11 mouse cellular contexts compared by ENCODE assay signal in the genomic region with DNA sequence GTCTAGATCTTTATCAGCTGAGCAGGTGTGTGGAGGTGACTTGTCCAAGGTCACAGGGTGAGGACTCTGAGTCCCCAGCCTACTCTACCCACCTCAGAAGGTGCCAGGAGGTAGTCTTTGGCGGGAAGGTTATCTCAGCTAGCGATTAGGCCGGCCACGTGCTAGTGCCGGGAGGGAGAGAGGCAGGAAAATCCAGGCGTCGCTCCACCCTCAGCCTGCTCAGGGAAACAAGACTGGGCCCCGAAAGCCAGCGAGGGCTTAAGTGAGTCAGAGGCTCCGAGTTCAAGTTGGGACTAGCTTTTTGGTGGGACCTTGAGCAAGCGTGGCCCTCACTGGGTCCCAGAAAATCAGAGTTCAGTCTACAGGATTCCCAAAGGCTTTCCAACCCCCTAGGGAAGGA. TPM values are rescaled to one million over a fixed set of nuclear protein-coding genes. Genes with fewer than 3 reads are reported as not detected.
DNase-seq lines count a peak whose midpoint lies in the region; ATAC-seq and TF ChIP-seq lines count a peak whose summit lies in the region.
"Had no signal": no experiment of that assay in that cellular context is flagged by ENCODE, and none has a peak within 500 bp of the region (broad histone marks: within the 10 kb centered on the region; RNA-seq: fewer than 3 reads in every experiment).

No protein-coding gene starts in this region.

- ATAC-seq in neural tube, embryonic 15.5 days (ENCODE audit: low FRiP score) = no peak
- ATAC-seq in frontal cortex, adult (ENCODE audit: low TSS enrichment) = no peak
- ATAC-seq: forebrain, postnatal 0 days had no signal

- no peaks in the 10 kb centered on the region for H3K9me3 ChIP-seq in neural tube, embryonic 15.5 days (replicated peaks)

- no peaks in the 10 kb centered on the region for H3K27me3 ChIP-seq in heart, adult 2 months (ENCODE audit: control insufficient read depth, insufficient read depth, low read length)
- peaks cover 30% of the 10 kb centered on the region for H3K27me3 ChIP-seq in neural tube, embryonic 15.5 days (replicated peaks)
- H3K27me3 ChIP-seq: Patski had no signal

- peaks cover 13% of the 10 kb centered on the region for H3K79me2 ChIP-seq in heart, adult 2 months (replicated peaks; ENCODE audit: control insufficient read depth, insufficient read depth, low read length)

- TF ChIP-seq EP300 in heart, adult 2 months (IDR thresholded peaks at IDR 0.05; ENCODE audit: insufficient read depth, low read depth, low read length) = peak; percentile 35; the same call in 1 of the 2 replicates

- H3K9ac ChIP-seq in heart, adult 2 months (ENCODE audit: low read depth, low read length) = peak overlapping the region; percentile 41
- H3K9ac ChIP-seq in neural tube, embryonic 15.5 days (replicated peaks) = no peak overlapping the region
- H3K9ac ChIP-seq: forebrain, postnatal 0 days had no signal

- peak overlapping the region; percentile 22; the same call in 1 of the 2 replicates for H3K4me3 ChIP-seq in layer of hippocampus, adult 2 months
- peak overlapping the region; percentile 57 for H3K4me3 ChIP-seq in heart, adult 2 months
- H3K4me3 ChIP-seq in neural tube, embryonic 15.5 days (replicated peaks) = no peak overlapping the region

- DNase-seq in layer of hippocampus, adult 2 months (ENCODE audit: low spot score in 2 of 2) = no peak
- DNase-seq in layer of hippocampus, adult 18-20 months (ENCODE audit: low spot score in 2 of 2) = no peak
- peak; percentile 65 to 66 for DNase-seq in heart, adult 2 months
- peak; percentile 63 for DNase-seq in kidney, postnatal 10 days
- DNase-seq in layer of hippocampus, adult 9-11 months = no peak
- DNase-seq in gastrocnemius, postnatal 4 days (ENCODE audit: low spot score in 2 of 2) = no peak
- DNase-seq: forebrain, postnatal 0 days had no signal

- intact Hi-C loops in heart, adult 2 months (cut with DNase I) = no loop called here

- H3K27ac ChIP-seq in layer of hippocampus, adult 2 months = peak overlapping the region; percentile 94
- peak overlapping the region; percentile 100 for H3K27ac ChIP-seq in heart, adult 2 months
- H3K27ac ChIP-seq in neural tube, embryonic 15.5 days (replicated peaks) = no peak overlapping the region

- peaks cover 32% of the 10 kb centered on the region for H3K4me1 ChIP-seq in heart, adult 2 months (ENCODE audit: control insufficient read depth, insufficient read depth, low read length)
- H3K4me1 ChIP-seq in neural tube, embryonic 15.5 days = peaks cover 50% of the 10 kb centered on the region

- peaks cover 20% of the 10 kb centered on the region for H3K36me3 ChIP-seq in heart, adult 2 months (ENCODE audit: control insufficient read depth, insufficient read depth, low read length)
- H3K36me3 ChIP-seq in neural tube, embryonic 15.5 days = no peaks in the 10 kb centered on the region

- no peak for TF ChIP-seq CTCF in layer of hippocampus, adult 2 months (conservative IDR thresholded peaks at IDR 0.05)
- TF ChIP-seq CTCF in heart, adult 2 months (IDR thresholded peaks at IDR 0.05) = no peak

- H3K4me2 ChIP-seq in neural tube, embryonic 15.5 days = peak overlapping the region; percentile 74

- WGBS in heart, adult 2 months = 13% methylated on average over 11 of the region's 11 CpGs
- WGBS in neural tube, embryonic 15.5 days = 81% methylated on average over 11 of the region's 11 CpGs

- no peak for TF ChIP-seq POLR2A in heart, adult 2 months (IDR thresholded peaks at IDR 0.05; ENCODE audit: insufficient read depth, low read depth, low read length)

RNA-seq across cellular contexts. Expression of gene Cdc42ep1, which starts 2.9 kb away (rescaled TPM):
- total RNA-seq in layer of hippocampus, adult 2 months (2021) = 10 to 100 TPM; 12.2 to 13.7 TPM
- 10 to 100 TPM; 11.9 to 15.8 TPM for total RNA-seq in layer of hippocampus, adult 18-20 months (2021)
- 10 to 100 TPM; 30.8 to 37.1 TPM for total RNA-seq in heart, adult 2 months (2021)
- 62.3 and 71.8 TPM in 2 replicates for polyA plus RNA-seq in heart, adult 2 months (2012; rRNA removed)
- polyA plus RNA-seq in neural tube, embryonic 15.5 days (2015; fragmentation: Nextera tagmentation; extraction: Ambion mirVana) = 12.0 and 16.2 TPM in 2 replicates
- total RNA-seq in gastrocnemius, postnatal 4 days (2021) = 10 to 100 TPM; 43.2 to 47.6 TPM

RNA-seq across cellular contexts. Expression of gene Lgals2, which starts 10.0 kb away (rescaled TPM):
- not detected for total RNA-seq in layer of hippocampus, adult 2 months (2021)
- total RNA-seq in layer of hippocampus, adult 18-20 months (2021) = not detected
- total RNA-seq in heart, adult 2 months (2021) = not detected
- polyA plus RNA-seq in heart, adult 2 months (2012; rRNA removed) = 0.59 and 1.5 TPM in 2 replicates
- 26.1 TPM in 1 of 2 replicates, not detected in the other for polyA plus RNA-seq in neural tube, embryonic 15.5 days (2015; fragmentation: Nextera tagmentation; extraction: Ambion mirVana)
- total RNA-seq in gastrocnemius, postnatal 4 days (2021) = not detected
- total RNA-seq: forebrain, postnatal 0 days had no signal
- polyA plus RNA-seq: forebrain, postnatal 0 days; neural tube, embryonic 11.5 days had no signal

RNA-seq across cellular contexts. Expression of gene Gga1, which starts 31.7 kb away (rescaled TPM):
- total RNA-seq in layer of hippocampus, adult 2 months (2021) = 10 to 100 TPM; 64.0 to 64.7 TPM
- 10 to 100 TPM; 59.0 to 61.7 TPM for total RNA-seq in layer of hippocampus, adult 18-20 months (2021)
- total RNA-seq in heart, adult 2 months (2021) = 10 to 100 TPM; 42.2 to 44.4 TPM
- 44.7 and 52.7 TPM in 2 replicates for polyA plus RNA-seq in heart, adult 2 months (2012; rRNA removed)
- polyA plus RNA-seq in neural tube, embryonic 15.5 days (2015; fragmentation: Nextera tagmentation; extraction: Ambion mirVana) = 42.6 and 44.1 TPM in 2 replicates
- total RNA-seq in gastrocnemius, postnatal 4 days (2021) = 10 to 100 TPM; 36.8 to 40.9 TPM

RNA-seq across cellular contexts. Expression of gene Card10, which starts 42.5 kb away (rescaled TPM):
- 1 to 10 TPM; 5.4 to 5.5 TPM for total RNA-seq in layer of hippocampus, adult 2 months (2021)
- total RNA-seq in layer of hippocampus, adult 18-20 months (2021) = 1 to 10 TPM; 5.9 to 6.7 TPM
- 10 to 100 TPM; 15.0 to 17.0 TPM for total RNA-seq in heart, adult 2 months (2021)
- 22.3 and 28.5 TPM in 2 replicates for polyA plus RNA-seq in heart, adult 2 months (2012; rRNA removed)
- 1.9 and 3.7 TPM in 2 replicates for polyA plus RNA-seq in neural tube, embryonic 15.5 days (2015; fragmentation: Nextera tagmentation; extraction: Ambion mirVana)
- 10 to 100 TPM; 12.6 to 13.3 TPM for total RNA-seq in gastrocnemius, postnatal 4 days (2021)

RNA-seq across cellular contexts. Expression of gene Gm49510, which starts 54.1 kb away (rescaled TPM):
- total RNA-seq in layer of hippocampus, adult 2 months (2021) = under 1 TPM in 1 of 2 experiments, not detected in 1; 0.27 TPM
- under 1 TPM in 1 of 2 experiments, not detected in 1; 0.52 TPM for total RNA-seq in layer of hippocampus, adult 18-20 months (2021)
- total RNA-seq in heart, adult 2 months (2021) = not detected
- 0.04 TPM in 1 of 2 replicates, not detected in the other for polyA plus RNA-seq in heart, adult 2 months (2012; rRNA removed)
- not detected in 2 replicates for polyA plus RNA-seq in neural tube, embryonic 15.5 days (2015; fragmentation: Nextera tagmentation; extraction: Ambion mirVana)
- not detected for total RNA-seq in gastrocnemius, postnatal 4 days (2021)
- total RNA-seq: forebrain, postnatal 0 days had no signal
- polyA plus RNA-seq: forebrain, postnatal 0 days had no signal

Comparison
In these comparisons a context has a peak if more than half of its experiments do, and no peak if none do; other contexts are left out.
1. DNase-seq: peak in heart, adult 2 months (2 of 2) and kidney, postnatal 10 days (single experiment); none in layer of hippocampus, adult 2 months (0 of 2), layer of hippocampus, adult 18-20 months (0 of 2), layer of hippocampus, adult 9-11 months (single experiment) and gastrocnemius, postnatal 4 days (0 of 2).